Mouse (Mus musculus) urinary bladder, adult 18-20 months (tissue): ENCODE results near the gene Rex2.
"Not testable (repeated sequence)": the region's sequence is repeated elsewhere in the genome, so short reads cannot be mapped to it uniquely, and the experiment has no call there.

ENCODE experiments used
- DNase-seq, 2 experiments: peaks; one replicate each; pipeline ENCODE4 v3.0.0; 2022; ENCODE audit warnings: low spot score in 2 of 2, mixed read lengths in 2 of 2

Gene Rex2

DNA sequence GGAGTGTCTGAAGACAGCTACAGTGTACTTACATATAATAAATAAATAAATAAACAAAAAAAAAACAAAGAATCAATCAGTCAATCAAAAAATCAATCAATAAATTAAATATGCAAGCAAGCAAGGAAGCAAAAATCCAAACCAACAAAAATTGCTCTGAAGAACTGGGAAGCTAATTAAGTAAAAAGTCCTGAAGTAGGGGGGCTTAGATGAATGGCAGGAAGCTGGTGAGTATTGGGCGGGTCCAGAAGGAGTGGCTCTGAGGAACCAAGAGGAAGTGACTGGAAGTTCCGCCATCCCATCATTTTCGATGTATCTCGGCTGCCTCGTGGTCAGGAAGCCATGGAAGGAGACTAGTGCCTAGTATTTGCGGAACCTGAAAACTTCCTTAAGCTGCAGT is at the start of gene Rex2:
Rex2 (plus strand) TSS at position 301 of the 400 bp plus-strand sequence.
- DNase-seq: not testable (repeated sequence)

GRCm38 (mm10) chr4:146976581-146976980 is 45.1 kb upstream of the Rex2 start:
- DNase-seq: not testable (repeated sequence)

DNA sequence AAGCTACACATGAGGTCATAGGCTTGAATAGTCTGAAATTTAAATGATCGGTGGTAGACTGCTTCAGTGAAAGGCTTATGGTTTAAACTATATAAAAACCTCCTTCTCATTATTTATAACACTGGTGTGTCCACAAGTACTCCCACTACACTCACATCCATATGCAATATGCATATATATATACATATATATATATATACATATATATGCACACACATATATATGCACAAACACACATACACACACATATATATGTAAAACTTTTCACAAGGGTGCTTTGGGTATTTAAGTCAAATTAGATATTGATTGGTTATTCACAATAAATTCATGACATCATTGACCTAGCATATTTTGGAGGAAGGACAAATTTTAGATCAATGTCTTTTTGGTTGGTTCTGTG is 3.2 kb upstream of the Rex2 start:
- not testable (repeated sequence) for DNase-seq

GRCm38 (mm10) chr4:147026374-147026773 is 4.7 kb downstream of the Rex2 start:
- not testable (repeated sequence) for DNase-seq

DNA sequence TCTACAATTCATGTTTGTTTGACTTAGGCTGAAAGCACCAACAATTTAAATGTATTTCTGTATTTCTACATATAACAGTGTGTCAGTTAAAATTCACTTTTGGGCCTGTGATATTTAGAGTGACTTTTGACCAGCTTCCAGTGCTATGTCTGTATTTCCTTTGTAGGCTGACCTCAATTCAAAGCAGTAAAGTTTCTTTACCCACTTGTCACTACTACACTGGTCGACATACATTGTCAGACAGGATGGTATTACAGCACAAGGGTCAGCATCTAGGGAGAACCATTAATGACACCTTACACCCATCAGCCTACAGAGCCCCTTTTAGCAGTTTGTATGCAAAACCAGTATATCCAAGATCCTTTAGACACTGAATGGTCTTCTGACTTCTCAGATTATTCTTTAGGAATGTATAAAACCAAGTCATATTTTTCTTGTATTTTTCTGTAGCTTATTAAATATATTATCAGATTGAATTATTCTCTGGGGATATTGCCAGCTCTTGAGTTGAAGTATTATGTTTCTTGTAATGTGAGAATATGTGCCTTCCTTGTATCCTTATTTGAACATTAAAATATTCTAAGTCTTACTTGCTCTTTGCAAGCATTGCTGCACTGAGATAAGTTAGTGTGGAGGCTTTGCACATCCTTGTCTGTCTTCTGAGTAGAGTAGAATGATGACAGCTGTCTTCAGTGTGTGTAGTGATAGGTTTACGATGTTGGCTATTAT is 9.8 kb downstream of the Rex2 start:
- not testable (repeated sequence) for DNase-seq

- not testable (repeated sequence) for DNase-seq
Measured at GRCm38 (mm10) chr4:147063768-147064167, 42.1 kb downstream of the Rex2 start.

- DNase-seq: not testable (repeated sequence)
Measured at GRCm38 (mm10) chr4:147065861-147066260, 44.2 kb downstream of the Rex2 start.

DNA sequence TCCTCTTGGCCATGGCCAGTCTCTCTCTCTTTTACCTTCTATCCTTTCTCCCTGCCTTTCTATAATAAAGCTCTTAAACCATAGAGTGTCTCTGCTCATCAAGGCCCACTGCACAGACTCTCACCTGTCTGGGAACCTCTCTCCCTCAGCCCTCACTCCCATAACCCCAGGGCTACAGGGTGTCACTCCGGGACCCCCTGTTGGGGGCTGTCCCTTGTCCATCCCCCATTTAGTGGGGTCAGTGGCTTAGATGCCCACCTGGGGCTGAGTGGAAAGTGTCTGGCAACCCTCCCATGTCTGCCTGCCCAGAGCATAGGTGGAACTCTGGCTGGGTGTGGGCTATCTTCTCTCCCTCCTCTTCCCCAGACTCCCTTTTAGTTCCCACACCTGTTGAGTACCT is 44.7 kb downstream of the Rex2 start:
- DNase-seq: not testable (repeated sequence)

DNA sequence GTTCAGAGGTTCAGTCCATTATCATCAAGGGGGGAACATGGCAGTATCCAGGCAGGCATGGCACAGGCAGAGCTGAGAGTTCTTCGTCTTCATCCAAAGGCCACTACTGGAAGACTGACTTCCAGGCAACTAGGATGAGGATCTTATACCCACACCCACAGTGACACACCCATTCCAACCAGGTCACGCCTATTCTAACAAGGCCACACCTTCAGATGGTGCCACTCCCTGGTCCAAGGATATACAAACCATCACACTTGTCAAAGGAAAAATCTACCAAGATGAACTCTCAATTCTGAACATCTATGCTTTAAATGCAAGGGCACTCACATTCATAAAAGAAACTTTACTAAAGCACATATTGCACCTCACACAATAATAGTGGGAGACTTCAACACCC is 74.0 kb downstream of the Rex2 start:
- not testable (repeated sequence) for DNase-seq

- DNase-seq: not testable (repeated sequence)
Measured at GRCm38 (mm10) chr4:147101666-147102626, 80.3 kb downstream of the Rex2 start.

- DNase-seq: not testable (repeated sequence)
Measured at GRCm38 (mm10) chr4:147103814-147104213, 82.2 kb downstream of the Rex2 start.
